Mouse (Mus musculus): ENCODE data around the gene Cdc42ep2. TPM values are rescaled to one million over a fixed set of nuclear protein-coding genes. Genes with fewer than 3 reads are reported as not detected.

Cdc42ep2 gene
- 10.5 and 10.8 TPM in 2 replicates for polyA plus RNA-seq (2014; fragmentation: Nextera tagmentation; extraction: Ambion mirVana)

DNA sequence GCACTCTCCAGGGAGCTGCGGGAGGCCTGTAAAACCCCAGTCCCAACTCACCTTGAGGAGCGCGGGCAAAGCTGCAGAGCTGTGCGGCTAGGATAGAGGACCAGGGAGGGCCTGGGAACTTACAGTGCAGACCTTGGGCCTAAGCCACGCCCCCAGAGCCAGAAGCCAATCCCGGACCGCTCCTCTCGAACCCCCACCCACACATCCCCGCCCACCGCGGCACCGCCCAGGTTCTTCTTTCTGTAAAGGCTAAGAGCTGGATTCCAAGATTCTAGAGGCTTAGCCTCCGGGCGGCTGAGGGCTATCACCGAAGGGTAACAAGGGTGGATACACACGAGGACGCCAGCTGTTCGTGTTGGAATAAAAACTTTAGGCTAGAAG is at the start of gene Cdc42ep2:
Gene Cdc42ep2, minus strand, starts transcription at position 104 of the 381 bp plus-strand sequence.
- peak within 1 kb of the TSS; percentile 71 for H3K4me3 ChIP-seq (ENCODE audit: low read length)
- no peaks in the 10 kb centered on the region; the same call in 1 of the 2 replicates for H3K36me3 ChIP-seq (ENCODE audit: control insufficient read depth, insufficient read depth, low read length)
- H3K27me3 ChIP-seq (ENCODE audit: control insufficient read depth, insufficient read depth, low read length), result no peaks in the 10 kb centered on the region
- WGBS, result under 1% methylated on average over 18 of the region's 18 CpGs
- H3K27ac ChIP-seq (ENCODE audit: low read depth, low read length), result peak within 1 kb of the TSS; percentile 85
- peak within 1 kb of the TSS; percentile 93 for H3K4me2 ChIP-seq (replicated peaks; ENCODE audit: low read depth, low read length)
- peak; percentile 94 for ATAC-seq (ENCODE audit: low FRiP score, low TSS enrichment)
- peaks cover 29% of the 10 kb centered on the region for H3K4me1 ChIP-seq (ENCODE audit: control insufficient read depth, insufficient read depth, low read length)
- H3K9ac ChIP-seq (ENCODE audit: low read depth, low read length), result peak within 1 kb of the TSS; percentile 55
- no peaks in the 10 kb centered on the region for H3K9me3 ChIP-seq (ENCODE audit: control insufficient read depth, low read length)

DNA sequence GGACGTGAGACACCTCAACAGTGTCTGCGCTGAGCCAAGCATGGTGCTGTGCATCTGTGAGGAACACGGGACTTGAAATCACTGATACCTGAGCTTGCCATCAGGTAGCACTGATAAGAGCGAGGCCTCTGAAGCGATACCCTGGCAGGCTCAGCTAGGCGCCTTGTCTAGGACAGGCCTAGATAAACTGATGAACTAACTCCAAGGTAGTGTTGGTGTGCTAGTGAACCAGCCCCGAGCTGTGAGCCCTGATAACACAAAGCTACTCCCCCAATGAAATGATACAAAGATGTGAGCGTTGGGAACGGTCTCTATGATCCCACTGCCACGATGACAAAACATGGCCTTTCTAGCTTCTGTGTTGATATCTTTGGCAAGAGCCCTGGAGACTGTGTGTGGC is 43.0 kb upstream of the Cdc42ep2 start:
- H3K27ac ChIP-seq (ENCODE audit: low read depth, low read length), result no peak overlapping the region
- H3K4me2 ChIP-seq (replicated peaks; ENCODE audit: low read depth, low read length), result no peak overlapping the region
- ATAC-seq (ENCODE audit: low FRiP score, low TSS enrichment), result no peak
- H3K36me3 ChIP-seq (ENCODE audit: control insufficient read depth, insufficient read depth, low read length), result no peaks in the 10 kb centered on the region
- WGBS, result 86% methylated on average over 10 of the region's 10 CpGs
- H3K27me3 ChIP-seq (ENCODE audit: control insufficient read depth, insufficient read depth, low read length), result no peaks in the 10 kb centered on the region
- H3K4me3 ChIP-seq (ENCODE audit: low read length), result no peak overlapping the region
- no peak overlapping the region for H3K9ac ChIP-seq (ENCODE audit: low read depth, low read length)
- peaks cover 7% of the 10 kb centered on the region for H3K4me1 ChIP-seq (ENCODE audit: control insufficient read depth, insufficient read depth, low read length)
- H3K9me3 ChIP-seq (ENCODE audit: control insufficient read depth, low read length), result no peaks in the 10 kb centered on the region

DNA sequence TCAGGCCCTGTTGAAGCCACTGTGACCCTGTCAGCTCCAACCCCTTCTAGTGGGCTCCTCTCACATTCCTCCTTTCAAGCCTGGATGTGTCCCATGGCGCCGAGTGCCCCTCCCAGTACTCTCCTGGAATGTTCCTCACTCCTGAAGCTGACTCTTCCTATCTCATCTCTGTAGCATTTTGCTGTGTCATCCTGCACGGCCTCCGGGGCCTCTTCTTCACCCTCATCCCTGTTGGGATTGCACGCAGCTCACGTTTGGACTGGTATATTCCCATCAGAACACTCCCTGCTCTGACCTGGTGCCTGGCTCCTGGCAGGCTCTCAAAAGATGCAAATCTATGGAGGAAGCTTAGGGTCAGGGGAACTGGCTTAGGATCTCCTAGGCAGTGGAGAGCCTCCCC is 42.2 kb upstream of the Cdc42ep2 start:
- Histone ChIP-seq H3K9me3 (ENCODE audit: control insufficient read depth, low read length) (no peaks in the 10 kb centered on the region), H3K36me3 (ENCODE audit: control insufficient read depth, insufficient read depth, low read length) (no peaks in the 10 kb centered on the region), H3K9ac (ENCODE audit: low read depth, low read length) (no peak overlapping the region), H3K27ac (ENCODE audit: low read depth, low read length) (no peak overlapping the region), H3K27me3 (ENCODE audit: control insufficient read depth, insufficient read depth, low read length) (no peaks in the 10 kb centered on the region), H3K4me1 (ENCODE audit: control insufficient read depth, insufficient read depth, low read length) (peaks cover 12% of the 10 kb centered on the region), H3K4me3 (ENCODE audit: low read length) (no peak overlapping the region), H3K4me2 (replicated peaks; ENCODE audit: low read depth, low read length) (no peak overlapping the region)
- WGBS, result 63% methylated on average over 6 of the region's 6 CpGs
- ATAC-seq (ENCODE audit: low FRiP score, low TSS enrichment), result no peak

DNA sequence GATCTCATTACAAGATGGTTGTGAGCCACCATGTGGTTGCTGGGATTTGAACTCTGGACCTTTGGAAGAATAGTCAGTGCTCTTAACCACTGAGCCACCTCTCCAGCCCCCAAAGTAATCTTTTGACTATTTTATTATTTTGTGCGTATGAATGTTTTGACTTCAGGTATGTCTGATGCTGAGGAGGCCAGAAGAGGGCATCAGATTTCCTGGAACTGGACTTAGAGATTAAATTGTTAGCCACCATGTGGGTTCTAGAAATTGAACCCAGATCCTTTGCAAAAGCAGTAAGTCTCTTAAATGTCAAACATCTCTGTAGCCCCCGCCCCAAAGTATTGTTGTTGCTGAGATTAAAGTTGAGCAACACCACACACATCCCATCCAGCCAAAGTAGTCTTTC is 41.3 kb upstream of the Cdc42ep2 start:
- peaks cover 8% of the 10 kb centered on the region; the same call in 1 of the 2 replicates for H3K36me3 ChIP-seq (ENCODE audit: control insufficient read depth, insufficient read depth, low read length)
- H3K9ac ChIP-seq (ENCODE audit: low read depth, low read length), result no peak overlapping the region
- H3K4me2 ChIP-seq (replicated peaks; ENCODE audit: low read depth, low read length), result no peak overlapping the region
- no peaks in the 10 kb centered on the region for H3K27me3 ChIP-seq (ENCODE audit: control insufficient read depth, insufficient read depth, low read length)
- no peak overlapping the region for H3K4me3 ChIP-seq (ENCODE audit: low read length)
- H3K4me1 ChIP-seq (ENCODE audit: control insufficient read depth, insufficient read depth, low read length), result peaks cover 16% of the 10 kb centered on the region
- no peaks in the 10 kb centered on the region for H3K9me3 ChIP-seq (ENCODE audit: control insufficient read depth, low read length)
- ATAC-seq (ENCODE audit: low FRiP score, low TSS enrichment), result no peak
- 92% methylated on average over 2 of the region's 2 CpGs for WGBS
- H3K27ac ChIP-seq (ENCODE audit: low read depth, low read length), result no peak overlapping the region

DNA sequence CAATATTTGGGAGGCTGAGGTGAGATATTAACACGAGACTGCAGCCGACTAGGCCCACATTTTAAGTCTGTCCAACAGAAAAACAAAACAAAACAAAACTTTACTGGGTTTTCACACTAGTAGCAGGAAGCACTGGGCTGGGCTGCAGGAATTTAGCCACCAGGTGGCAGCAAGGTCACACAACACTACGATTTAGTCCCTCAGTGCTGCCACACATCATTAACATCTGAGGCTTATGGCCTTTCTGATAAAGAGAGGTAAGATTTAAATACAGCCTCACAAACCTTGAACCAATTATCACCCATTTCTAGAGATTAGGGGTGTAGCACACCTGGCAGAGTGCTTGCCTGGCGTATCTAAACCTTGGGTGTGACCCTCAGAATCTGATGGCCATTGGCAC is 40.7 kb upstream of the Cdc42ep2 start:
- Histone ChIP-seq H3K9ac (ENCODE audit: low read depth, low read length) (no peak overlapping the region), H3K36me3 (ENCODE audit: control insufficient read depth, insufficient read depth, low read length) (peaks cover 13% of the 10 kb centered on the region; the same call in 1 of the 2 replicates), H3K4me3 (ENCODE audit: low read length) (no peak overlapping the region), H3K27ac (ENCODE audit: low read depth, low read length) (peak overlapping the region; percentile 24; the same call in 1 of the 2 replicates), H3K4me1 (ENCODE audit: control insufficient read depth, insufficient read depth, low read length) (peaks cover 18% of the 10 kb centered on the region), H3K4me2 (replicated peaks; ENCODE audit: low read depth, low read length) (no peak overlapping the region), H3K9me3 (ENCODE audit: control insufficient read depth, low read length) (no peaks in the 10 kb centered on the region), H3K27me3 (ENCODE audit: control insufficient read depth, insufficient read depth, low read length) (no peaks in the 10 kb centered on the region)
- WGBS, result 7% methylated on average over 4 of the region's 4 CpGs
- no peak for ATAC-seq (ENCODE audit: low FRiP score, low TSS enrichment)

DNA sequence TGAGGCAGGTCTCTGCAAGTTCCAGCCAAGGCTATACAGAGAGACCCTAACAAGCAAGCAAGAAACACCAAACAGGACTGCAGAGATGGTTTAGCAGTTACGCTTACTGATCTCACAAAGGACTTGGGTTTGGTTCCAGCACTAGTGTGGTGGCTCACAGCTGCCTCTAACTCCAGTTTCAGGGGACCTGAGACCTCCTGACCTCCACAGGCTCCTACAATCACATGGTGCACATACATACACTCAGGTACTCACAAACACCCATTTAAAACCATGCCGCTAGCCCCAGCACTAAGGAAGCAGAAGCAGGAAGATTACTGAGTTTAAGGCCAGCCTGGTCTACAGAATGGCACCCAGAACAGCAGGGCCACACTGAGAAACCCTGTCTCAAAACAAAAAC is 40.2 kb upstream of the Cdc42ep2 start:
- H3K4me3 ChIP-seq (ENCODE audit: low read length), result peak overlapping the region; percentile 54; the same call in 1 of the 2 replicates
- H3K9ac ChIP-seq (ENCODE audit: low read depth, low read length), result 0 out of 2 replicates have a peak overlapping the region, but pooled peaks have one; percentile 57
- peaks cover 14% of the 10 kb centered on the region; the same call in 1 of the 2 replicates for H3K36me3 ChIP-seq (ENCODE audit: control insufficient read depth, insufficient read depth, low read length)
- 87% methylated on average over 2 of the region's 2 CpGs for WGBS
- H3K27me3 ChIP-seq (ENCODE audit: control insufficient read depth, insufficient read depth, low read length), result no peaks in the 10 kb centered on the region
- peak overlapping the region; percentile 24; the same call in 1 of the 2 replicates for H3K27ac ChIP-seq (ENCODE audit: low read depth, low read length)
- H3K4me2 ChIP-seq (replicated peaks; ENCODE audit: low read depth, low read length), result peak overlapping the region; percentile 51; the same call in 1 of the 2 replicates
- no peak for ATAC-seq (ENCODE audit: low FRiP score, low TSS enrichment)
- H3K9me3 ChIP-seq (ENCODE audit: control insufficient read depth, low read length), result no peaks in the 10 kb centered on the region
- H3K4me1 ChIP-seq (ENCODE audit: control insufficient read depth, insufficient read depth, low read length), result peaks cover 18% of the 10 kb centered on the region

DNA sequence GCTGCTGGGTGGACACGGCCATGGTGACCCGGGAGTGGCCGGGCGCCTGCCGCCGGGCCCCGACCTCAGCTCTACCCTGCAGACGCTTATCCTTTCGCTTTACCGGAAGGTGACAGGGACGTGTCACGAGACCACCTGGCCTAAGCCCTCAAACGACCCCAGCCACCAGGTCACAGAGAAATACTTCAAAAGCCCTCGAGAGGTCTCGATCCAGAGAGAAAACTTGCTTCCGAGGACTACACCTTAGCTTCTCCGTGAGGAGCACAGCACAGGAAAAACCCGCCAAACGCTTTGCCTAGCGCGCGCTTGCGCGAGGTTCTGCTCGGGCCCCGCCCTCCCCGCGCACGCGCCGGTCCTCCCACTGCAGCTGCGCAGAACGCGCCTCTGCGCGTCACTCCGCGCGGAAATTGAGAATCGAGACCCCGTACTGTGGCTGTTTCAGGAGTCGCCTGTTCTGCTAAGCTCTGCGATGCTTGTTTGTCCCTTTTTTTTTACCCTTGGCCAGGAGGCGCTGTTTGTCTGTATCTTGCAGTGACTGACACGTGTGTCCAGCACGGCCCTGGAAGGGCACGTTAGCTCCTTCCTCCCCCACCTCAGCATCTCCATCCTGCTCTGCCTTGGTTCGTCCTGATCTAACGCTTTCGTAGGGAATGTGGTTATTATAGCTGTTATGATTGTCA is 39.4 kb upstream of the Cdc42ep2 start, which contains the start of gene Pola2:
Gene Pola2, minus strand, starts transcription at position 320 of the 680 bp plus-strand sequence.
- H3K9ac ChIP-seq (ENCODE audit: low read depth, low read length), result peak within 1 kb of the TSS; percentile 57
- peak within 1 kb of the TSS; percentile 51 for H3K4me2 ChIP-seq (replicated peaks; ENCODE audit: low read depth, low read length)
- H3K9me3 ChIP-seq (ENCODE audit: control insufficient read depth, low read length), result no peaks in the 10 kb centered on the region
- peak within 1 kb of the TSS; percentile 54 for H3K4me3 ChIP-seq (ENCODE audit: low read length)
- peaks cover 18% of the 10 kb centered on the region for H3K4me1 ChIP-seq (ENCODE audit: control insufficient read depth, insufficient read depth, low read length)
- H3K27ac ChIP-seq (ENCODE audit: low read depth, low read length), result peak within 1 kb of the TSS; percentile 57
- peaks cover 20% of the 10 kb centered on the region; the same call in 1 of the 2 replicates for H3K36me3 ChIP-seq (ENCODE audit: control insufficient read depth, insufficient read depth, low read length)
- ATAC-seq (ENCODE audit: low FRiP score, low TSS enrichment), result peak; percentile 90
- H3K27me3 ChIP-seq (ENCODE audit: control insufficient read depth, insufficient read depth, low read length), result no peaks in the 10 kb centered on the region
- WGBS, result under 1% methylated on average over 48 of the region's 50 CpGs

DNA sequence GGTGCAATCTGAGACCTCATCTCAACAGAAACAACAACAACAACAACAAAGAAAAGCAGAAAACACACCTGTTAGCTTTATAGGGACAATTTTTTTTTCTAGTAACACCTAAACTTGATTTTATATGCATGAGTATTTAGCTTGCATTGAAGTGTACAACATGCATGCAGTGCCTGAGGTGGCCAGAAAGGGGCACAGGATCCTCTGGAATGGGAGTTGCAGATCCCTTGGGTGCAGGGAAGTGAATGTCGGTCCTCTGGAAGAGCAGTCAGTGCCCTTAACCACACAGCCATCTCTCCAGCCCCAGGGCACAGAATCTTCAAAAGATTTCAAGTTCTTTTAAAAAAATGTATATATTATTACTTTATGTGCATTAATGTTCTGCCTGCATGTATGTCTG is 38.0 kb upstream of the Cdc42ep2 start:
- H3K4me3 ChIP-seq (ENCODE audit: low read length), result peak overlapping the region; percentile 54
- WGBS, result 19% methylated on average over 1 of the region's 1 CpGs
- peak overlapping the region; percentile 57; the same call in 1 of the 2 replicates for H3K9ac ChIP-seq (ENCODE audit: low read depth, low read length)

DNA sequence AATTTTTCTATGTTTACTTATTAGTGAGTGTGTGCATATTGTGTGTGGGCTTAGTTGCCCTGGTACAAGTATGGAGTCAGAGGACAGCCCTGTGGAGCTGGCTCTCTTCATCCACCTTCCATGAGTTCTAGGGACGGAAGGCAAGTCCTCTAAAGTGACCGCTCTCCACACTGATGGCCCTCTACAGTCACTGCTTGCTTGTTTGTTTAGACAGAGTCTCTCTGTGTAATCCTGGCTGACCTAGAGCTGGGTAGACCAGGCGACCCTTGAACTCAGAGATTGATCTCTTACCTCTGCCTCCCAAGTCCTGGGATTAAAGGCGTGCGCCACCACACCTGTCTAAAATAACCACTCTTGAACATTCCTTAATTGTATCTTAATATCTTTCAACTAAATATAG is 32.8 kb upstream of the Cdc42ep2 start:
- no peak for ATAC-seq (ENCODE audit: low FRiP score, low TSS enrichment)
- peaks cover 62% of the 10 kb centered on the region for H3K36me3 ChIP-seq (ENCODE audit: control insufficient read depth, insufficient read depth, low read length)
- H3K9ac ChIP-seq (ENCODE audit: low read depth, low read length), result no peak overlapping the region
- H3K9me3 ChIP-seq (ENCODE audit: control insufficient read depth, low read length), result no peaks in the 10 kb centered on the region
- WGBS, result 85% methylated on average over 5 of the region's 5 CpGs
- no peaks in the 10 kb centered on the region for H3K27me3 ChIP-seq (ENCODE audit: control insufficient read depth, insufficient read depth, low read length)
- H3K4me3 ChIP-seq (ENCODE audit: low read length), result no peak overlapping the region
- H3K27ac ChIP-seq (ENCODE audit: low read depth, low read length), result no peak overlapping the region
- H3K4me2 ChIP-seq (replicated peaks; ENCODE audit: low read depth, low read length), result no peak overlapping the region
- H3K4me1 ChIP-seq (ENCODE audit: control insufficient read depth, insufficient read depth, low read length), result peaks cover 42% of the 10 kb centered on the region

More for the DNA sequence above, 38.0 kb upstream of the Cdc42ep2 start:
- no peaks in the 10 kb centered on the region for H3K9me3 ChIP-seq (ENCODE audit: control insufficient read depth, low read length)
- peak overlapping the region; percentile 51 for H3K4me2 ChIP-seq (replicated peaks; ENCODE audit: low read depth, low read length)
- H3K36me3 ChIP-seq (ENCODE audit: control insufficient read depth, insufficient read depth, low read length), result peaks cover 33% of the 10 kb centered on the region
- ATAC-seq (ENCODE audit: low FRiP score, low TSS enrichment), result no peak
- H3K4me1 ChIP-seq (ENCODE audit: control insufficient read depth, insufficient read depth, low read length), result peaks cover 18% of the 10 kb centered on the region
- H3K27ac ChIP-seq (ENCODE audit: low read depth, low read length), result no peak overlapping the region
- H3K27me3 ChIP-seq (ENCODE audit: control insufficient read depth, insufficient read depth, low read length), result no peaks in the 10 kb centered on the region
